Mouse (Mus musculus): Measurements from ENCODE around the gene Hoxd1.

Gene Hoxd1

GRCm38 (mm10) chr2:74749337-74750121, 13.3 kb upstream of the Hoxd1 start:
- 3% methylated on average over 47 of the region's 47 CpGs for WGBS

- WGBS, result 25% methylated on average over 5 of the region's 5 CpGs
Observed at GRCm38 (mm10) chr2:74750731-74751250, 12.0 kb upstream of the Hoxd1 start.

- WGBS, result 68% methylated on average over 1 of the region's 1 CpGs
Observed at GRCm38 (mm10) chr2:74751861-74752260, 10.9 kb upstream of the Hoxd1 start.

GRCm38 (mm10) chr2:74752431-74753174, 10.2 kb upstream of the Hoxd1 start:
- 5% methylated on average over 45 of the region's 45 CpGs for WGBS

- WGBS, result 3% methylated on average over 25 of the region's 25 CpGs
Observed at GRCm38 (mm10) chr2:74753175-74753523, 9.6 kb upstream of the Hoxd1 start.

- WGBS, result 28% methylated on average over 5 of the region's 5 CpGs
Observed at GRCm38 (mm10) chr2:74753711-74754110, 9.1 kb upstream of the Hoxd1 start.

GRCm38 (mm10) chr2:74760146-74760545, 2.6 kb upstream of the Hoxd1 start:
- 31% methylated on average over 1 of the region's 1 CpGs for WGBS

GRCm38 (mm10) chr2:74761941-74762340, 839 bp upstream of the Hoxd1 start:
- WGBS, result 12% methylated on average over 13 of the region's 13 CpGs

- 3% methylated on average over 52 of the region's 53 CpGs for WGBS
Observed at GRCm38 (mm10) chr2:74763245-74763735, 510 bp downstream of the Hoxd1 start.

GRCm38 (mm10) chr2:74763976-74764375, 1.2 kb downstream of the Hoxd1 start:
- WGBS, result 70% methylated on average over 10 of the region's 10 CpGs

- WGBS, result 51% methylated on average over 2 of the region's 2 CpGs
Observed at GRCm38 (mm10) chr2:74774359-74774758, 11.6 kb downstream of the Hoxd1 start.

- 56% methylated on average over 13 of the region's 13 CpGs for WGBS
Observed at GRCm38 (mm10) chr2:74777536-74778275, 14.9 kb downstream of the Hoxd1 start.

- WGBS, result 77% methylated on average over 5 of the region's 5 CpGs
Observed at GRCm38 (mm10) chr2:74781386-74781785, 18.6 kb downstream of the Hoxd1 start.

- WGBS, result 53% methylated on average over 7 of the region's 7 CpGs
Observed at GRCm38 (mm10) chr2:74795531-74795930, 32.8 kb downstream of the Hoxd1 start.

GRCm38 (mm10) chr2:74808431-74808830, 45.7 kb downstream of the Hoxd1 start:
- WGBS, result 82% methylated on average over 5 of the region's 5 CpGs
